Mouse (Mus musculus): ENCODE measurements around the gene Slc15a1. TPM values are rescaled to one million over a fixed set of nuclear protein-coding genes. Genes with fewer than 3 reads are reported as not detected.

Gene Slc15a1
- not detected in 2 replicates for polyA plus RNA-seq (2014; fragmentation: Nextera tagmentation; extraction: Ambion mirVana)

DNA sequence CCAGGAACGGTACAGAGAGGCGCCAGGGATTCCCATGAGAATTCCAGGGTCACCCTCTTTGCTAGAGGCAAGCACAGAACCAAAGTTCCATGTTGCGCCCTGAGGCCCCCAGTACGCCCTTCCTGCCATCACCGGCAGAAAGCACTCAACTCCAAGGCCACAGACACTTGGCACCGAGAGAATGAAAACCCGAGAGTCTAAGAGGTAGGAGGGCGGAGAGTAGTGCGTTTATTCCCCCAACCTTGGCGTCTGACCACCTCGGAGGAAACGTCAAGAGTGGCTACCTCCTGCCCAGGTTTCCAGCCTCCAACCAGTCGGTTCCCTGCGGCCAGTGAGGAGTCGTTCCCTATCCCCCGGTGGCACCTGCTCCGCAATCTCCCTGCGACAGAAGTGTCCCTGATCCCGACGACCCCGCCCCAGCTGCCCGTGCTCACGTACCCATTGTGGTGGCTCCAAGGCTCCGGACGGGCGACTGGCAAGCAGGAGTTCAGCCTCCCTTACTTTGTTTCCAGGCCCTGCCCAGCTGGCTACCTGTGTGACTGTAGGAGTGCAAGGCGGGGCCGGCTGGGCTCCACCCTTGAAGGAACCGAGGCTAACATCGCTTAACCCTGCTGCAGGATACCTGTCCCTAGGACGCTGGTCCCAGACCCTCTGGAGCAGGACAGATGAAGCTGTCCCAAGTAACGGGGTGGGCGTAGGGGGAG lies at the start of gene Slc15a1:
Slc15a1 (minus strand) TSS at position 472 of the 704 bp plus-strand sequence.
- Histone ChIP-seq H3K36me3 (ENCODE audit: control insufficient read depth, insufficient read depth, low read length) (no peaks in the 10 kb centered on the region), H3K4me2 (ENCODE audit: low read depth, low read length) (no peak within 1 kb of the TSS), H3K4me1 (ENCODE audit: control insufficient read depth, insufficient read depth, low read length) (0 out of 2 replicates have a peak, but pooled peaks cover 4% of the 10 kb centered on the region), H3K9ac (replicated peaks; ENCODE audit: low read depth, low read length) (no peak within 1 kb of the TSS), H3K27ac (ENCODE audit: low read depth, low read length) (no peak within 1 kb of the TSS), H3K9me3 (ENCODE audit: control insufficient read depth, low read length) (no peaks in the 10 kb centered on the region), H3K27me3 (ENCODE audit: control insufficient read depth, insufficient read depth, low read length) (peaks cover 9% of the 10 kb centered on the region; the same call in 1 of the 2 replicates), H3K4me3 (ENCODE audit: low read depth, low read length) (no peak within 1 kb of the TSS)
- WGBS = 9% methylated on average over 33 of the region's 33 CpGs
- no peak for ATAC-seq (ENCODE audit: low read depth)

DNA sequence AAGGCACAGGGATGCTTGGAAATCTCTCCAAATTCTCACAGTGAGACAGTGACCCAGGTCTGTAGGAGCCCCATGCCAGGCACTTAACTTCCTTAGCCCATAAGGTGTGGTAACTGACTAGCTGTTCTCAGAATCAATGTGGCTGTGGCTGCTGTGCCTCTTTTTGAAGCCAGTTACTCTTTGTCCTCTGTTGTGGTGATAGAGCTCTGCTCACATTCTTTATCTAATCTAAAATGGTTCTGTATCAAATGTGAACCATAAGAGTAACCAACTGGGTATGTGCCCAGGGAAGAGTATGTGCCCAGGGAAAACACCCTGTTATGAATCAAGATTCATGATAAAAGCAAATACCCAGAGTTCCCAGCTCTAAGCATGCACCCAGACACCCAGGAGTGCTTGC lies 48.7 kb upstream of the Slc15a1 start:
- H3K27ac ChIP-seq (ENCODE audit: low read depth, low read length) = no peak overlapping the region
- no peak overlapping the region for H3K9ac ChIP-seq (replicated peaks; ENCODE audit: low read depth, low read length)
- H3K27me3 ChIP-seq (ENCODE audit: control insufficient read depth, insufficient read depth, low read length) = no peaks in the 10 kb centered on the region
- no peak overlapping the region for H3K4me2 ChIP-seq (ENCODE audit: low read depth, low read length)
- no peaks in the 10 kb centered on the region for H3K36me3 ChIP-seq (ENCODE audit: control insufficient read depth, insufficient read depth, low read length)
- no peaks in the 10 kb centered on the region for H3K9me3 ChIP-seq (ENCODE audit: control insufficient read depth, low read length)
- no peaks in the 10 kb centered on the region for H3K4me1 ChIP-seq (ENCODE audit: control insufficient read depth, insufficient read depth, low read length)
- no peak for ATAC-seq (ENCODE audit: low read depth)
- H3K4me3 ChIP-seq (ENCODE audit: low read depth, low read length) = no peak overlapping the region

GRCm38 (mm10) chr14:121552586-121552985 lies 47.5 kb upstream of the Slc15a1 start:
- H3K36me3 ChIP-seq (ENCODE audit: control insufficient read depth, insufficient read depth, low read length) = no peaks in the 10 kb centered on the region
- no peaks in the 10 kb centered on the region for H3K27me3 ChIP-seq (ENCODE audit: control insufficient read depth, insufficient read depth, low read length)
- no peaks in the 10 kb centered on the region for H3K4me1 ChIP-seq (ENCODE audit: control insufficient read depth, insufficient read depth, low read length)
- no peak overlapping the region for H3K9ac ChIP-seq (replicated peaks; ENCODE audit: low read depth, low read length)
- H3K4me3 ChIP-seq (ENCODE audit: low read depth, low read length) = no peak overlapping the region
- WGBS = 84% methylated on average over 5 of the region's 5 CpGs
- ATAC-seq (ENCODE audit: low read depth) = no peak
- no peak overlapping the region for H3K27ac ChIP-seq (ENCODE audit: low read depth, low read length)
- H3K9me3 ChIP-seq (ENCODE audit: control insufficient read depth, low read length) = no peaks in the 10 kb centered on the region
- H3K4me2 ChIP-seq (ENCODE audit: low read depth, low read length) = no peak overlapping the region

- Histone ChIP-seq H3K27me3 (ENCODE audit: control insufficient read depth, insufficient read depth, low read length) (no peaks in the 10 kb centered on the region), H3K4me2 (ENCODE audit: low read depth, low read length) (no peak overlapping the region), H3K9me3 (ENCODE audit: control insufficient read depth, low read length) (no peaks in the 10 kb centered on the region), H3K36me3 (ENCODE audit: control insufficient read depth, insufficient read depth, low read length) (no peaks in the 10 kb centered on the region), H3K9ac (replicated peaks; ENCODE audit: low read depth, low read length) (no peak overlapping the region), H3K27ac (ENCODE audit: low read depth, low read length) (no peak overlapping the region), H3K4me3 (ENCODE audit: low read depth, low read length) (no peak overlapping the region), H3K4me1 (ENCODE audit: control insufficient read depth, insufficient read depth, low read length) (no peaks in the 10 kb centered on the region)
- WGBS = 72% methylated on average over 6 of the region's 6 CpGs
- no peak for ATAC-seq (ENCODE audit: low read depth)
Observed at GRCm38 (mm10) chr14:121549834-121550233, 44.8 kb upstream of the Slc15a1 start.

- Histone ChIP-seq H3K27ac (ENCODE audit: low read depth, low read length) (no peak overlapping the region), H3K9me3 (ENCODE audit: control insufficient read depth, low read length) (no peaks in the 10 kb centered on the region), H3K9ac (replicated peaks; ENCODE audit: low read depth, low read length) (no peak overlapping the region), H3K4me3 (ENCODE audit: low read depth, low read length) (no peak overlapping the region), H3K36me3 (ENCODE audit: control insufficient read depth, insufficient read depth, low read length) (no peaks in the 10 kb centered on the region), H3K4me1 (ENCODE audit: control insufficient read depth, insufficient read depth, low read length) (no peaks in the 10 kb centered on the region), H3K27me3 (ENCODE audit: control insufficient read depth, insufficient read depth, low read length) (no peaks in the 10 kb centered on the region), H3K4me2 (ENCODE audit: low read depth, low read length) (no peak overlapping the region)
- ATAC-seq (ENCODE audit: low read depth) = no peak
- WGBS = 62% methylated on average over 7 of the region's 7 CpGs
Observed at GRCm38 (mm10) chr14:121547745-121548144, 42.7 kb upstream of the Slc15a1 start.

GRCm38 (mm10) chr14:121546621-121547020 lies 41.6 kb upstream of the Slc15a1 start:
- no peak overlapping the region for H3K9ac ChIP-seq (replicated peaks; ENCODE audit: low read depth, low read length)
- no peak overlapping the region for H3K4me3 ChIP-seq (ENCODE audit: low read depth, low read length)
- ATAC-seq (ENCODE audit: low read depth) = no peak
- 93% methylated on average over 5 of the region's 5 CpGs for WGBS
- no peak overlapping the region for H3K4me2 ChIP-seq (ENCODE audit: low read depth, low read length)
- no peaks in the 10 kb centered on the region for H3K36me3 ChIP-seq (ENCODE audit: control insufficient read depth, insufficient read depth, low read length)
- H3K4me1 ChIP-seq (ENCODE audit: control insufficient read depth, insufficient read depth, low read length) = no peaks in the 10 kb centered on the region
- H3K9me3 ChIP-seq (ENCODE audit: control insufficient read depth, low read length) = no peaks in the 10 kb centered on the region
- no peaks in the 10 kb centered on the region for H3K27me3 ChIP-seq (ENCODE audit: control insufficient read depth, insufficient read depth, low read length)
- H3K27ac ChIP-seq (ENCODE audit: low read depth, low read length) = no peak overlapping the region

GRCm38 (mm10) chr14:121545551-121546331 lies 40.7 kb upstream of the Slc15a1 start:
- Histone ChIP-seq H3K27ac (ENCODE audit: low read depth, low read length) (no peak overlapping the region), H3K36me3 (ENCODE audit: control insufficient read depth, insufficient read depth, low read length) (no peaks in the 10 kb centered on the region), H3K9me3 (ENCODE audit: control insufficient read depth, low read length) (no peaks in the 10 kb centered on the region), H3K4me3 (ENCODE audit: low read depth, low read length) (no peak overlapping the region), H3K9ac (replicated peaks; ENCODE audit: low read depth, low read length) (no peak overlapping the region), H3K4me2 (ENCODE audit: low read depth, low read length) (no peak overlapping the region), H3K27me3 (ENCODE audit: control insufficient read depth, insufficient read depth, low read length) (no peaks in the 10 kb centered on the region), H3K4me1 (ENCODE audit: control insufficient read depth, insufficient read depth, low read length) (no peaks in the 10 kb centered on the region)
- no peak for ATAC-seq (ENCODE audit: low read depth)
- 88% methylated on average over 14 of the region's 14 CpGs for whole genome bisulfite sequencing

DNA sequence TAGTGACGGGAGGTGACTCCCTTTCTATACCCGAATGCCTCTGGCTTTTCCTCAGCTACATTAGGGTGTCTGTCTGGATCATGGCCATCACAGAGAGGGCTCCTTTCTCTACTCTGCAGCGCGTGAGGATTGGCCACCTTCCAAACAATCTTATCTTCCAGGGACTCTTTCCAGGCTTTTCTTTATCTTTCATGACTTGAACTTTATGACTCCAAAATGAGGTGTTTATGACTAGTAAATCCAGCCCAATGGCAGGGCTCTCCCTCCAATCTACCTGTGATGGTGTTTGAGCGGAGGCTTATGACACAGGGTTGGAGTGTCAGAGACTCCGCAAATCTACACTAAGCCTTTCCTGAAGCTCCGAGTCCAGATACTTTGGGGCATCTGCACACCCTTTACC lies 36.2 kb upstream of the Slc15a1 start:
- WGBS = 89% methylated on average over 7 of the region's 7 CpGs
- no peak overlapping the region for H3K27ac ChIP-seq (ENCODE audit: low read depth, low read length)
- no peak overlapping the region for H3K4me3 ChIP-seq (ENCODE audit: low read depth, low read length)
- no peaks in the 10 kb centered on the region for H3K27me3 ChIP-seq (ENCODE audit: control insufficient read depth, insufficient read depth, low read length)
- no peak overlapping the region for H3K4me2 ChIP-seq (ENCODE audit: low read depth, low read length)
- H3K4me1 ChIP-seq (ENCODE audit: control insufficient read depth, insufficient read depth, low read length) = no peaks in the 10 kb centered on the region
- no peaks in the 10 kb centered on the region for H3K9me3 ChIP-seq (ENCODE audit: control insufficient read depth, low read length)
- ATAC-seq (ENCODE audit: low read depth) = no peak
- H3K9ac ChIP-seq (replicated peaks; ENCODE audit: low read depth, low read length) = no peak overlapping the region
- no peaks in the 10 kb centered on the region for H3K36me3 ChIP-seq (ENCODE audit: control insufficient read depth, insufficient read depth, low read length)

DNA sequence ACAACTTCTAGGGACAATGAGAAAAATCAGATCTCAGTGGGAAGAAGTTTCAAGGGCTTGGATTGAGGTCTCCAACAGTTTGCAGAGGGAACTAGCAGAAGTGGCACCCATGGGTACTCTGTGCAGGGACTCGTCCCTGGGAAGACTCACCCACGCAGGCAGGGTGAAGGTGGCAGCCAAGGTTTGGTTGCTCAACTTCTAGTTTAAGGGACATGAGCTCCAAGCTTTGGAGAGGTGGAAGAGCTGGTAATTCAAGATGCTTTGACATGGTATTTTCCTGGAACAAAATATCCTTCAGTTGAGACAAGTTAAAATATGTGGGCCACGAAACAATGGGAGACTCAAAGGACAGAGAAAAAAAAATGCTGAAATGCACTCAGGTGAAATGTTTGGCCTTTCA lies 29.4 kb upstream of the Slc15a1 start:
- WGBS = 94% methylated on average over 3 of the region's 3 CpGs
- Histone ChIP-seq H3K9me3 (ENCODE audit: control insufficient read depth, low read length) (no peaks in the 10 kb centered on the region), H3K9ac (replicated peaks; ENCODE audit: low read depth, low read length) (no peak overlapping the region), H3K36me3 (ENCODE audit: control insufficient read depth, insufficient read depth, low read length) (no peaks in the 10 kb centered on the region), H3K4me3 (ENCODE audit: low read depth, low read length) (no peak overlapping the region), H3K27ac (ENCODE audit: low read depth, low read length) (no peak overlapping the region), H3K4me1 (ENCODE audit: control insufficient read depth, insufficient read depth, low read length) (no peaks in the 10 kb centered on the region), H3K4me2 (ENCODE audit: low read depth, low read length) (no peak overlapping the region), H3K27me3 (ENCODE audit: control insufficient read depth, insufficient read depth, low read length) (no peaks in the 10 kb centered on the region)
- no peak for ATAC-seq (ENCODE audit: low read depth)

All from neural tube, embryonic 14.5 days (tissue).